Comparison of ENCODE assay signal across 8 mouse cellular contexts in genomic region chr9:21918035-21918592, GRCm38 (mm10). TPM values are rescaled to one million over a fixed set of nuclear protein-coding genes. Genes with fewer than 3 reads are reported as not detected.
DNase-seq lines count a peak whose midpoint lies in the region; ATAC-seq and TF ChIP-seq lines count a peak whose summit lies in the region.

Rab3d (minus strand) TSS chr9:21918192.

- peaks cover 4% of the 10 kb centered on the region; the same call in 1 of the 2 replicates for H3K4me1 ChIP-seq in bone marrow, adult 2 months (ENCODE audit: control insufficient read depth, insufficient read depth, low read length)
- H3K4me1 ChIP-seq in embryonic facial prominence, embryonic 15.5 days = peaks cover 20% of the 10 kb centered on the region
- H3K4me1 ChIP-seq in kidney, embryonic 14.5 days (ENCODE audit: control insufficient read depth, insufficient read depth, low read length) = no peaks in the 10 kb centered on the region
- peaks cover 20% of the 10 kb centered on the region; the same call in 1 of the 2 replicates for H3K4me1 ChIP-seq in limb, embryonic 15.5 days

- no peaks in the 10 kb centered on the region; the same call in 1 of the 2 replicates for H3K27me3 ChIP-seq in embryonic facial prominence, embryonic 15.5 days
- H3K27me3 ChIP-seq in kidney, embryonic 14.5 days (ENCODE audit: control insufficient read depth, insufficient read depth, low read length) = peaks cover 4% of the 10 kb centered on the region; the same call in 1 of the 2 replicates
- peaks cover 5% of the 10 kb centered on the region; the same call in 1 of the 2 replicates for H3K27me3 ChIP-seq in limb, embryonic 15.5 days

- WGBS in bone marrow, adult 2 months = under 1% methylated on average over 36 of the region's 36 CpGs
- under 1% methylated on average over 36 of the region's 36 CpGs for WGBS in embryonic facial prominence, embryonic 15.5 days
- WGBS in kidney, embryonic 14.5 days = 0% methylated on average over 34 of the region's 36 CpGs
- WGBS in limb, embryonic 15.5 days = 1% methylated on average over 29 of the region's 36 CpGs

- ATAC-seq in embryonic facial prominence, embryonic 15.5 days (ENCODE audit: insufficient number of reproducible peaks, low FRiP score, low TSS enrichment, low read depth) = peak; percentile 92
- ATAC-seq in kidney, embryonic 14.5 days (ENCODE audit: low FRiP score, low TSS enrichment) = peak; percentile 96
- peak; percentile 92 for ATAC-seq in limb, embryonic 15.5 days (ENCODE audit: insufficient number of reproducible peaks, low FRiP score, low TSS enrichment, low read depth)

- no peak for TF ChIP-seq CTCF in bone marrow, adult 2 months (IDR thresholded peaks at IDR 0.05; ENCODE audit: control insufficient read depth, insufficient read depth, low read length)

- H3K36me3 ChIP-seq in embryonic facial prominence, embryonic 15.5 days = no peaks in the 10 kb centered on the region; the same call in 1 of the 2 replicates
- H3K36me3 ChIP-seq in kidney, embryonic 14.5 days (ENCODE audit: control insufficient read depth, insufficient read depth, low read length) = no peaks in the 10 kb centered on the region
- H3K36me3 ChIP-seq in limb, embryonic 15.5 days = peaks cover 9% of the 10 kb centered on the region; the same call in 1 of the 2 replicates

- H3K4me3 ChIP-seq in bone marrow, adult 2 months (replicated peaks; ENCODE audit: control insufficient read depth, low read depth, low read length) = peak within 1 kb of the TSS; percentile 94
- H3K4me3 ChIP-seq in embryonic facial prominence, embryonic 15.5 days (replicated peaks) = peak within 1 kb of the TSS; percentile 67
- H3K4me3 ChIP-seq in kidney, embryonic 14.5 days (ENCODE audit: low read length) = peak within 1 kb of the TSS; percentile 66
- H3K4me3 ChIP-seq in limb, embryonic 15.5 days = peak within 1 kb of the TSS; percentile 67

- peak within 1 kb of the TSS; percentile 51 for H3K9ac ChIP-seq in embryonic facial prominence, embryonic 15.5 days
- peak within 1 kb of the TSS; percentile 67 for H3K9ac ChIP-seq in kidney, embryonic 14.5 days (ENCODE audit: low read depth, low read length)
- peak within 1 kb of the TSS; percentile 47 for H3K9ac ChIP-seq in limb, embryonic 15.5 days

- peak within 1 kb of the TSS; percentile 96 for H3K4me2 ChIP-seq in embryonic facial prominence, embryonic 15.5 days (replicated peaks)
- H3K4me2 ChIP-seq in kidney, embryonic 14.5 days (replicated peaks; ENCODE audit: low read depth, low read length) = peak within 1 kb of the TSS; percentile 98
- peak within 1 kb of the TSS; percentile 93 for H3K4me2 ChIP-seq in limb, embryonic 15.5 days

- peak; percentile 98 for DNase-seq in 416B (ENCODE audit: low read depth)
- peak; percentile 95 to 96 for DNase-seq in heart, adult 9 months (ENCODE audit: low spot score in 2 of 2)
- peak; percentile 71 to 76 for DNase-seq in monocyte, adult 2 months (ENCODE audit: low read depth in 1 of 2, low spot score in 2 of 2)
- peak; percentile 94 to 95 for DNase-seq in spleen, postnatal 36 days (ENCODE audit: low spot score in 2 of 2)

- no peaks in the 10 kb centered on the region for H3K9me3 ChIP-seq in embryonic facial prominence, embryonic 15.5 days (replicated peaks)
- no peaks in the 10 kb centered on the region for H3K9me3 ChIP-seq in kidney, embryonic 14.5 days (ENCODE audit: control insufficient read depth, low read length)
- no peaks in the 10 kb centered on the region for H3K9me3 ChIP-seq in limb, embryonic 15.5 days

- peak; percentile 34; the same call in 1 of the 2 replicates for TF ChIP-seq POLR2A in bone marrow, adult 2 months (IDR thresholded peaks at IDR 0.05; ENCODE audit: borderline replicate concordance, control insufficient read depth, low read depth, low read length)

- H3K27ac ChIP-seq in bone marrow, adult 2 months (ENCODE audit: control insufficient read depth, insufficient read depth, low read depth, low read length, poor library complexity) = peak within 1 kb of the TSS; percentile 81
- peak within 1 kb of the TSS; percentile 80 for H3K27ac ChIP-seq in embryonic facial prominence, embryonic 15.5 days (replicated peaks)
- no peak within 1 kb of the TSS for H3K27ac ChIP-seq in kidney, embryonic 14.5 days (ENCODE audit: low read depth, low read length)
- peak within 1 kb of the TSS; percentile 79 for H3K27ac ChIP-seq in limb, embryonic 15.5 days

RNA-seq across cellular contexts. Expression of gene Rab3d, which starts in this region (rescaled TPM):
- 8.5 and 20.9 TPM in 2 replicates for polyA plus RNA-seq in bone marrow, adult 2 months (2011; ENCODE audit: insufficient read depth, insufficient read length, low replicate concordance, missing spikeins)
- 39.4 and 43.4 TPM in 2 replicates for polyA plus RNA-seq in embryonic facial prominence, embryonic 15.5 days (2015; fragmentation: Nextera tagmentation; extraction: Ambion mirVana)
- 4.6 and 8.3 TPM in 2 replicates for polyA plus RNA-seq in kidney, embryonic 14.5 days (2014; fragmentation: Nextera tagmentation; extraction: Ambion mirVana)
- polyA plus RNA-seq in limb, embryonic 15.5 days (2015; fragmentation: Nextera tagmentation; extraction: Ambion mirVana) = 57.3 and 57.7 TPM in 2 replicates
